Mouse (Mus musculus): ENCODE measurements around the gene Ccdc158. TPM values are rescaled to one million over a fixed set of nuclear protein-coding genes. Genes with fewer than 3 reads are reported as not detected.

The Ccdc158 gene
- polyA plus RNA-seq, 1 experiment, result 0.37 TPM

DNA sequence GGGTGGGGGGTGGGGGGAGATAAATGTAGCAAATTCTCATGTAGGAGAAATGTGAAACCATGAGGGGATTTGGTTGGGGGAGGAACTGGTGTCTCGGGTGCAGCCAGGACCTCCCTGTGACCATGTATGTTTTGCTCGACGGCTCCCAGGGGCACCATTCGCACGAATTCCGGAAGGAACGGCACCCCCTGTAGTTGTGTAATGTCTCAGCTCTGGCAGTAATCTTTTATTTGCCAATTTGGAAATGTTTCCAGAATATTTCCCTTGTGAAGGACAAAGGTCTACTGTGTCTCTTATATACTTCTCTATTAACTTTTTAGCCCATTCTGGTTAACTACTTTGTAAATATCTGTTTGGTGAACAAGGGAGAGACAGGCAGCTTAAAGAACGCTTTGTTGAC, 35.7 kb upstream of the Ccdc158 start:
- WGBS, result 51% methylated on average over 8 of the region's 8 CpGs

GRCm38 (mm10) chr5:92707921-92708491, 32.9 kb upstream of the Ccdc158 start:
- TF ChIP-seq POLR2A (IDR thresholded peaks at IDR 0.05; ENCODE audit: borderline replicate concordance, extremely low read depth, low read depth, low read length) (no peak), CTCF (IDR thresholded peaks at IDR 0.05; ENCODE audit: insufficient read depth, low read length) (no peak)
- peak; percentile 20 for DNase-seq
- Histone ChIP-seq H3K4me1 (ENCODE audit: control insufficient read depth, insufficient read depth, low read length) (peaks cover 4% of the 10 kb centered on the region), H3K4me3 (replicated peaks; ENCODE audit: extremely low read depth, low read depth, low read length) (no peak overlapping the region)
- WGBS, result 38% methylated on average over 7 of the region's 7 CpGs

More for the DNA sequence above, 35.7 kb upstream of the Ccdc158 start:
- no peak overlapping the region for H3K4me3 ChIP-seq (replicated peaks; ENCODE audit: extremely low read depth, low read depth, low read length)
- peaks cover 4% of the 10 kb centered on the region for H3K4me1 ChIP-seq (ENCODE audit: control insufficient read depth, insufficient read depth, low read length)
- TF ChIP-seq CTCF (IDR thresholded peaks at IDR 0.05; ENCODE audit: insufficient read depth, low read length), result no peak
- no peak for TF ChIP-seq POLR2A (IDR thresholded peaks at IDR 0.05; ENCODE audit: borderline replicate concordance, extremely low read depth, low read depth, low read length)
- no peak for DNase-seq

DNA sequence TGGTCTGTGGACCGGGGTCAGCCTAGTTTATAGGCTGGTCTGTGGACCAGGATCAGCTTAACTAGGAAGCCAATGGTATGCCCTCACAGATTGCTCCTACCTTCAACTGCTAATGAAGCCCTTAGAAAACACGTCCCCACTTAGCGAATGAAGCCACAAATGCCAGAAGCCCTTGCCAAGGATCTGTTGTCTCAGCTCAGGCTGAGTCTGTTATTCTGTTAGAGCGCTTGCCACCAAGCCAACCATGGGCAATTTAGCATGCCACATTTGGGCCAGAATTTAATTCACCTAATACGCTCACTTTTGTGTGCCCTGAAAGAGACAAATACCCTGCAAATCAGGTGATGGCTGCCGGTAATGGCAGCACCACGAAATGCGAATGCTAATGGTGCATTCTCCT, 28.6 kb upstream of the Ccdc158 start:
- TF ChIP-seq CTCF (IDR thresholded peaks at IDR 0.05; ENCODE audit: insufficient read depth, low read length) (no peak), POLR2A (IDR thresholded peaks at IDR 0.05; ENCODE audit: borderline replicate concordance, extremely low read depth, low read depth, low read length) (no peak)
- 90% methylated on average over 8 of the region's 8 CpGs for WGBS

DNA sequence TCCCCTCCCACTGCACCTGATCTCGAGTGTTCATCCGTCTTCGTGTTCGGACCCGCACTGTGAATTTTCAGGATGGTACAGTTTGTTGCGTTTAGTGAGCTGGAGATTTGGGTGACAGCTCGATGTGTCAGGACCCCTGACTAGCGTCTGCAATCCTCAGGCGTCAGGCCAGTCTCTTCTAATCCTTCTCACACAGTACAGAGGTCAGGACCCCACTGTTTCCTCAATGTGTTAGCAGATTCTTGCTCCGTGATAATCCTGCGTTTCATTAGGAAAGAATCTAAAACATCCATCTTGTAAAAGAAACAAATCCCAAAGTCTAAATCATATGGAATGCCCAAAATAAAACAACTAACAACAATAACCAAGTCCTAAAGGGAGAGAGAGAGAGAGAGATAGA, 26.7 kb upstream of the Ccdc158 start:
- no peak for DNase-seq
- H3K4me1 ChIP-seq (ENCODE audit: control insufficient read depth, insufficient read depth, low read length), result peaks cover 3% of the 10 kb centered on the region
- no peak overlapping the region for H3K4me3 ChIP-seq (replicated peaks; ENCODE audit: extremely low read depth, low read depth, low read length)
- TF ChIP-seq POLR2A (IDR thresholded peaks at IDR 0.05; ENCODE audit: borderline replicate concordance, extremely low read depth, low read depth, low read length) (no peak), CTCF (IDR thresholded peaks at IDR 0.05; ENCODE audit: insufficient read depth, low read length) (no peak)
- WGBS, result 37% methylated on average over 11 of the region's 11 CpGs

More for the DNA sequence above, 28.6 kb upstream of the Ccdc158 start:
- no peak overlapping the region for H3K4me3 ChIP-seq (replicated peaks; ENCODE audit: extremely low read depth, low read depth, low read length)
- peaks cover 2% of the 10 kb centered on the region for H3K4me1 ChIP-seq (ENCODE audit: control insufficient read depth, insufficient read depth, low read length)
- DNase-seq, result no peak

GRCm38 (mm10) chr5:92698837-92699529, 23.9 kb upstream of the Ccdc158 start:
- WGBS, result 33% methylated on average over 17 of the region's 17 CpGs

DNA sequence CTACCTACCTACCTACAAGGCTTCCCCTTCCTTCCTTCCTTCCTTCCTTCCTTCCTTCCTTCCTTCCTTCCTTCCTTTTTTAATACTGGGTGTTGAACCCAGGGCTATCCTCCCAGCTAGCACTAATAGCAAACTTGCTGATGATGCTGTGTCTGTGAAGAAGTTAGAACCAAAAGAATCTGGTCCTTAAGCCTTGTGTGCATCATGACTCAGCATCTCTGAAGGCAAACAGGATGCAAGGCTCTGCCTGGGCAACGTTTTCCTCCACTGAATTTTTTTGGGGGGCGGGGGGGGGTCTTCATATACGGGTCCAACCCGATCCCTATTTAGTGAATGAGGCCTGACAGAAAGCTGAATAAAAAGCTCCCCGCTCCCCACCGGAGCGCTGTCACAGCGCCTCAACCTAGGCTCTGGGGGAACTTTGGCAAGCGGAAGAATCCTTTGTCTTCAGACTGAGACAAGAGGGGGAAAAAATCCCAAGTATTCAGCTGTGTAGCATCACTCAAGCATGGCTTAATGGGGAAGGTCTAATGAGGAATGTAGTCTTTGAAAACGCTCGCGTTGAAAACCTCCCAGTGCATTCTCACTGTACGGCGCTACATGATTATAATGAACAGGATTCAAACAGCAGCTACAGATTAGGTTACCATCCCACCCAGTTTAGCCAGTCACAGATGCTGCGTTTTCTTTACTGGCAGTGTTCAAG, 23.2 kb upstream of the Ccdc158 start:
- Histone ChIP-seq H3K4me3 (replicated peaks; ENCODE audit: extremely low read depth, low read depth, low read length) (no peak overlapping the region), H3K4me1 (ENCODE audit: control insufficient read depth, insufficient read depth, low read length) (peaks cover 3% of the 10 kb centered on the region)
- DNase-seq, result no peak
- no peak for TF ChIP-seq POLR2A (IDR thresholded peaks at IDR 0.05; ENCODE audit: borderline replicate concordance, extremely low read depth, low read depth, low read length)
- TF ChIP-seq CTCF (IDR thresholded peaks at IDR 0.05; ENCODE audit: insufficient read depth, low read length), result no peak
- 10% methylated on average over 15 of the region's 15 CpGs for WGBS

More at GRCm38 (mm10) chr5:92698837-92699529, 23.9 kb upstream of the Ccdc158 start:
- Histone ChIP-seq H3K4me1 (ENCODE audit: control insufficient read depth, insufficient read depth, low read length) (peaks cover 3% of the 10 kb centered on the region), H3K4me3 (replicated peaks; ENCODE audit: extremely low read depth, low read depth, low read length) (no peak overlapping the region)
- no peak for TF ChIP-seq POLR2A (IDR thresholded peaks at IDR 0.05; ENCODE audit: borderline replicate concordance, extremely low read depth, low read depth, low read length)
- no peak for TF ChIP-seq CTCF (IDR thresholded peaks at IDR 0.05; ENCODE audit: insufficient read depth, low read length)
- DNase-seq, result no peak

DNA sequence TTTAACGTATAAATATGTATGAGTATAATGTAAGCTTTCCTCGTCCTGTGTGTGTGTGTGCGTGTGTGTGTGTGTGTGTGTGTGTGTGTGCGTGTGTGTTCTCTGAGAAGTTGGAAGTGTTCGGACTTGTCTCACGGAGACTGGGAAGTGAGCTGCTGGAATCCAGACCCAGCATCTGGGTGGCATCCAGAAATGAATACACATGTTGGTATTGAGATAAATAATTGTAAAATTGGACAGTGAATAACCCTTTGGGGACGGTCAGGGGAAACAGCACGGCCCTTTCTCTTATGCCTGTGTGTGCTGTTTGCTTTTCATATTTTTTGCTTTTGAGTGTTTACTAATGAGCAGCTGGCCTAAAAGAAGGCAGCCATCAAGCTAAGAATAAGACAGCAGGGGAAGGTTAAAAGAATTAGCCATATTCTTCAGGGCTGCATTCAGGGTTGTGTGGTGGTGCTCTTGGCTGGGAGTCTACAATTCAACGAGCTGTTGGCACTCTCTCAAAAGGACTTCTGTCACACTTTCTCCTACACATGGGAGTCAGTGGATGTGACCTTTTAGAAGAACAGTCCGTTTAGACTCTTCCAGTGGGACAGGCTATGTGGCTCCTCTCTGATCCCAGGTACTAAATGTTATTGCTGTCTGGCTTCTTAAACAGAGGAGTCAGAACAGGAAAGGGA, 19.4 kb upstream of the Ccdc158 start:
- TF ChIP-seq POLR2A (IDR thresholded peaks at IDR 0.05; ENCODE audit: borderline replicate concordance, extremely low read depth, low read depth, low read length) (no peak), CTCF (IDR thresholded peaks at IDR 0.05; ENCODE audit: insufficient read depth, low read length) (no peak)
- no peak overlapping the region for H3K4me3 ChIP-seq (replicated peaks; ENCODE audit: extremely low read depth, low read depth, low read length)
- peaks cover 3% of the 10 kb centered on the region for H3K4me1 ChIP-seq (ENCODE audit: control insufficient read depth, insufficient read depth, low read length)
- DNase-seq, result no peak
- WGBS, result 63% methylated on average over 10 of the region's 10 CpGs

DNA sequence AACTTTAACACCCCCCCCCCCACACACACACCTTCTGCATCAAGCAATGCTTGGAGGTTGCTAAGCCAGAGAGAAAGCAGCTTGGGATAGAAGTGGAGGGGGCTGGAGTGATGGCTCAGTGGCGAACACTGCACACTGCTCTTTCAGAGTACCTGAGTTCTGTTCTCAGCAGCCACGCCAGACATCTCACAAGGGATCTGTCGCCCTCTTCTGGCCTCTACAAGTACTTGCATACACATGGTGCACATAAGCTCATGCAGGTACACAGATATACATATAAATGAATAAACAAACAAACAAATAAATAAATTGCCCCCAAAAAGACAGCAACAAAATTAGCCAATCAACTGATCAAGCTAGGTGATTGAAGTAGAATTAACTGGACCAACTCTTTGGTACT, 18.7 kb upstream of the Ccdc158 start:
- H3K4me1 ChIP-seq (ENCODE audit: control insufficient read depth, insufficient read depth, low read length), result peaks cover 3% of the 10 kb centered on the region
- no peak for DNase-seq
- no peak for TF ChIP-seq POLR2A (IDR thresholded peaks at IDR 0.05; ENCODE audit: borderline replicate concordance, extremely low read depth, low read depth, low read length)
- no peak for TF ChIP-seq CTCF (IDR thresholded peaks at IDR 0.05; ENCODE audit: insufficient read depth, low read length)
- no peak overlapping the region for H3K4me3 ChIP-seq (replicated peaks; ENCODE audit: extremely low read depth, low read depth, low read length)
- 89% methylated on average over 3 of the region's 3 CpGs for WGBS
